Mouse (Mus musculus): Measurements from ENCODE around the gene Sytl3. TPM values are rescaled to one million over a fixed set of nuclear protein-coding genes. Genes with fewer than 3 reads are reported as not detected.

The Sytl3 gene
- polyA plus RNA-seq, 1 experiment from 2014 or later = 0.24 TPM

DNA sequence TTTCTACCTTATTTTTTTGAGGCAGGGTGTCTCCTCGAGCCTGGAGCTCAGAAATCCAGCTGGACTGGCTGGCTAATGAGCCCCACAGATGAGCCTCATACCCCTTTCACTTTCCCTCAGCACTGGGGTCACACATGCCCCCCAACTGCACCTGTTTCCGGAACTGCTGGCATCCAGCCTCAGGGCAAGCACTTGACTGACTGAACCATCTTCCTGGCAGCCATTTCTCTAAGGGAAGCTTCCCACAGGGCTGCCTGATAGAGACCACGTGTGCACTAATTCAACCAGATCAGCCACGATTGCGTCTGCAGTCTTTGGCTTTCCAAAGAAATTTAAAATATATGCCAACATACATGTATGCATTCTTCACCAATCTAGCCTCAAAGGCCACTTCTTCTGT lies 86.6 kb downstream of the Sytl3 start:
- DNase-seq (ENCODE audit: extremely low spot score, low spot score) = no peak
- no peaks in the 10 kb centered on the region for H3K27me3 ChIP-seq (ENCODE audit: poor library complexity, severe bottlenecking)
- peak overlapping the region; percentile 72 for H3K27ac ChIP-seq
- no peak overlapping the region for H3K4me3 ChIP-seq
- H3K4me1 ChIP-seq = peaks cover 85% of the 10 kb centered on the region
- 85% methylated on average over 5 of the region's 5 CpGs for WGBS
- no peaks in the 10 kb centered on the region for H3K9me3 ChIP-seq
- H3K36me3 ChIP-seq (replicated peaks) = peaks cover 95% of the 10 kb centered on the region

- Histone ChIP-seq H3K9me3 (no peaks in the 10 kb centered on the region), H3K36me3 (replicated peaks) (peaks cover 95% of the 10 kb centered on the region), H3K4me3 (no peak overlapping the region), H3K4me1 (peaks cover 83% of the 10 kb centered on the region), H3K27me3 (ENCODE audit: poor library complexity, severe bottlenecking) (no peaks in the 10 kb centered on the region), H3K27ac (peak overlapping the region; percentile 72)
- no peak for DNase-seq (ENCODE audit: extremely low spot score, low spot score)
- WGBS = 70% methylated on average over 9 of the region's 9 CpGs
Observed at GRCm38 (mm10) chr17:6745975-6746374, 87.1 kb downstream of the Sytl3 start.

DNA sequence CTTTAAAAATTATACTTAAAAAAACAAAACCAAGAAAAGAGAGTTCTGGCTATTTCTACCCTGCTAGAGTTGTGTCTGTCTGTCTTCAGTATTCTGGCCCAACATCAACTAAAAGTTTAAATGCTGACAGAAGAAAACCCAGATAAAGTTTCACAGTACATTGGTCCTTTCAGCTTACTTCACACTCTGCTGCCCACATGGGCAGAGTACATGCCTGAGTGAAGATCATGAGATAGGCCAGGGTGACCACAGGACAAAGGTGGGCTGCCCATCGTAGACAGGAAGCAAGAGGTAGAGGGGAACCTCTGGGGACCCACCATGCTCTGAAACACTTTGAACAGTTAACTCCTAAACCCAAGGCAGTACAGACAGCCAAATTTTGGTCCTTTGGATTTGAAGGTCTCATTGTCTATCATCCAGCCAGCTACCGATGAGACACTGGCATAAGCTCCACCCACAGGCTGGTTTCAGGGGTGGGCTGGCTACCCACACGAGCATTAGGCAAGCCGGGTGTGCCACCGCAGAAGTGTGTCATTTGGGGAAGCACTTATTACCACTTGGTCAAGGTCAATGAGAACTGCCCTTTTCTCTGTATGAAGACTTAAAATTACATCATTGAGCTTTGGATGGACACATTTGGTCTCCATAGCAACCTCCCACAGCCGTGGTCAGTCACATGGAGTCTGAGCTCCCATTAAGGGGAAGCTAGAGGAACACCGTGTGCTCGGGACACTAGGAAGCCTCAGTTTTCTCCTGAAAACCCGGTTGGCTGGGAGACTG lies 87.7 kb downstream of the Sytl3 start:
- Histone ChIP-seq H3K4me3 (no peak overlapping the region), H3K9me3 (no peaks in the 10 kb centered on the region), H3K4me1 (peaks cover 84% of the 10 kb centered on the region), H3K27me3 (ENCODE audit: poor library complexity, severe bottlenecking) (no peaks in the 10 kb centered on the region), H3K36me3 (replicated peaks) (peaks cover 95% of the 10 kb centered on the region), H3K27ac (peak overlapping the region; percentile 49)
- no peak for DNase-seq (ENCODE audit: extremely low spot score, low spot score)
- 88% methylated on average over 9 of the region's 9 CpGs for WGBS

- 62% methylated on average over 7 of the region's 7 CpGs for WGBS
- no peak for DNase-seq (ENCODE audit: extremely low spot score, low spot score)
- H3K27ac ChIP-seq = peak overlapping the region; percentile 49
- no peaks in the 10 kb centered on the region for H3K27me3 ChIP-seq (ENCODE audit: poor library complexity, severe bottlenecking)
- no peaks in the 10 kb centered on the region for H3K9me3 ChIP-seq
- no peak overlapping the region for H3K4me3 ChIP-seq
- peaks cover 95% of the 10 kb centered on the region for H3K36me3 ChIP-seq (replicated peaks)
- peaks cover 84% of the 10 kb centered on the region for H3K4me1 ChIP-seq
Observed at GRCm38 (mm10) chr17:6747478-6747877, 88.6 kb downstream of the Sytl3 start.

- H3K4me3 ChIP-seq = no peak overlapping the region
- 92% methylated on average over 17 of the region's 17 CpGs for WGBS
- peaks cover 72% of the 10 kb centered on the region for H3K4me1 ChIP-seq
- DNase-seq (ENCODE audit: extremely low spot score, low spot score) = no peak
- H3K9me3 ChIP-seq = no peaks in the 10 kb centered on the region
- H3K27me3 ChIP-seq (ENCODE audit: poor library complexity, severe bottlenecking) = no peaks in the 10 kb centered on the region
- H3K36me3 ChIP-seq (replicated peaks) = peaks cover 96% of the 10 kb centered on the region
- H3K27ac ChIP-seq = no peak overlapping the region
Observed at GRCm38 (mm10) chr17:6748779-6749464, 90.0 kb downstream of the Sytl3 start.

DNA sequence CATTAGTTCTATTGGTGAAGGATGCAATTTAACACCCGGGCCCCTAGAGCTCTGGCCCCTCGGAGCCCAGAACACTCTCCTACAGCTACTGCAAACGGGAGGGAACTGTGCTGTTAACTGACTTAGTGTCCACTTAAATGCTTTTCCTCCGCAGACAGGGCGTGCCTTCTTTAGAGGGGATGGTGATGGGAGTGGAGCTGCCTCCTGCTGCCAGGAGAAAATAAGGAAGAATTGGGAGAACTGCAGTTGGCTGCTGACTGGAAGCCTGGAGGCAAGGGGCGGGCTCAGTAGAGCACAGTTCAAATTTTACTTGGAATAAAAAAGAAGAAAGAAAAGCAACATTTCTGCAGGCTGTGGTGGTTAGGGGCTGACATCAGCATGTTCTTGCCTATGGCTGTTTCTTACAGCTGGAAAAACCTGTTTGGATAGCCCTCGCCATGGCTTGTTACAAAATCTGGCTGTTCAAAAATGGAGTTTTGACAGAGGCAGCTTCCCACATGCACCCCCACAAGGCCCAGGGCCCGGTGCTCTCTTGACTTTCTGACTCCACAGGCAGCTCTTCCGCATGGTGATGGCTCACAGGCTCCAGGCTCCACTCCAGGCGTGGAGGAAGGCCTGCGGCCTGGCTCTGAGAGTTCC lies 92.4 kb downstream of the Sytl3 start:
- Histone ChIP-seq H3K27me3 (ENCODE audit: poor library complexity, severe bottlenecking) (no peaks in the 10 kb centered on the region), H3K4me3 (no peak overlapping the region), H3K36me3 (replicated peaks) (peaks cover 97% of the 10 kb centered on the region), H3K4me1 (peaks cover 48% of the 10 kb centered on the region), H3K9me3 (no peaks in the 10 kb centered on the region), H3K27ac (0 out of 2 replicates have a peak overlapping the region, but pooled peaks have one; percentile 2)
- 81% methylated on average over 11 of the region's 11 CpGs for WGBS
- DNase-seq (ENCODE audit: extremely low spot score, low spot score) = no peak

- H3K36me3 ChIP-seq (replicated peaks) = peaks cover 96% of the 10 kb centered on the region
- H3K4me1 ChIP-seq = peaks cover 38% of the 10 kb centered on the region
- WGBS = 54% methylated on average over 7 of the region's 7 CpGs
- H3K4me3 ChIP-seq = no peak overlapping the region
- no peaks in the 10 kb centered on the region for H3K9me3 ChIP-seq
- no peaks in the 10 kb centered on the region for H3K27me3 ChIP-seq (ENCODE audit: poor library complexity, severe bottlenecking)
- DNase-seq (ENCODE audit: extremely low spot score, low spot score) = no peak
- 0 out of 2 replicates have a peak overlapping the region, but pooled peaks have one; percentile 5 for H3K27ac ChIP-seq
Observed at GRCm38 (mm10) chr17:6752375-6752774, 93.5 kb downstream of the Sytl3 start.

DNA sequence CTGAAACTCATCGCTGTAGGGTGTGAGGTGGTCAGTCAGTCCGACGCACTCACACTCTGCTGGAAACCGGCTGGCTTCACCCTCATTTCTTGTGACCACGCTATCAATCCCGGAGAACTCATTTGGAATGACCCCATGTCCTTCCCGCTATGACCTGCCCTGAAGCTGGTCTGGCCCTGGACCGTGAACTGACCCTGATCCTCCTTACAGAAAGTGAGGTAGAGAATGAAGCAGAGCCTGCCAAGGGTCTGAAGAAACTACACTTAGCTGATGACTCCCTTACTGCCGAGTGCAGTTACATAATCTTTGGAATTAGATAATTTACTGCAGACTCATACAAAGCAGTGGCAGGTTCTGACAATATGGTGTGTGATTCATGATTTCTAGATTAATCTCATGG lies 96.3 kb downstream of the Sytl3 start:
- Histone ChIP-seq H3K27me3 (ENCODE audit: poor library complexity, severe bottlenecking) (no peaks in the 10 kb centered on the region), H3K4me1 (peaks cover 31% of the 10 kb centered on the region), H3K27ac (no peak overlapping the region), H3K9me3 (no peaks in the 10 kb centered on the region), H3K4me3 (no peak overlapping the region), H3K36me3 (replicated peaks) (peaks cover 87% of the 10 kb centered on the region)
- no peak for DNase-seq (ENCODE audit: extremely low spot score, low spot score)
- 90% methylated on average over 9 of the region's 9 CpGs for WGBS

GRCm38 (mm10) chr17:6755873-6756272 lies 97.0 kb downstream of the Sytl3 start:
- WGBS = 93% methylated on average over 8 of the region's 8 CpGs
- Histone ChIP-seq H3K36me3 (replicated peaks) (peaks cover 80% of the 10 kb centered on the region), H3K4me3 (no peak overlapping the region), H3K4me1 (peaks cover 33% of the 10 kb centered on the region), H3K9me3 (no peaks in the 10 kb centered on the region), H3K27ac (no peak overlapping the region), H3K27me3 (ENCODE audit: poor library complexity, severe bottlenecking) (no peaks in the 10 kb centered on the region)
- DNase-seq (ENCODE audit: extremely low spot score, low spot score) = no peak

- Histone ChIP-seq H3K4me1 (peaks cover 19% of the 10 kb centered on the region), H3K27me3 (ENCODE audit: poor library complexity, severe bottlenecking) (no peaks in the 10 kb centered on the region), H3K27ac (no peak overlapping the region), H3K36me3 (replicated peaks) (peaks cover 59% of the 10 kb centered on the region), H3K4me3 (no peak overlapping the region), H3K9me3 (no peaks in the 10 kb centered on the region)
- no peak for DNase-seq (ENCODE audit: extremely low spot score, low spot score)
- 95% methylated on average over 16 of the region's 16 CpGs for WGBS
Observed at GRCm38 (mm10) chr17:6757902-6758301, 99.0 kb downstream of the Sytl3 start.

- Histone ChIP-seq H3K36me3 (replicated peaks) (peaks cover 50% of the 10 kb centered on the region), H3K27me3 (ENCODE audit: poor library complexity, severe bottlenecking) (no peaks in the 10 kb centered on the region), H3K27ac (no peak overlapping the region), H3K4me3 (no peak overlapping the region), H3K9me3 (no peaks in the 10 kb centered on the region), H3K4me1 (peaks cover 29% of the 10 kb centered on the region)
- no peak for DNase-seq (ENCODE audit: extremely low spot score, low spot score)
- 85% methylated on average over 8 of the region's 8 CpGs for WGBS
Observed at GRCm38 (mm10) chr17:6758845-6759244, 100.0 kb downstream of the Sytl3 start.

DNA sequence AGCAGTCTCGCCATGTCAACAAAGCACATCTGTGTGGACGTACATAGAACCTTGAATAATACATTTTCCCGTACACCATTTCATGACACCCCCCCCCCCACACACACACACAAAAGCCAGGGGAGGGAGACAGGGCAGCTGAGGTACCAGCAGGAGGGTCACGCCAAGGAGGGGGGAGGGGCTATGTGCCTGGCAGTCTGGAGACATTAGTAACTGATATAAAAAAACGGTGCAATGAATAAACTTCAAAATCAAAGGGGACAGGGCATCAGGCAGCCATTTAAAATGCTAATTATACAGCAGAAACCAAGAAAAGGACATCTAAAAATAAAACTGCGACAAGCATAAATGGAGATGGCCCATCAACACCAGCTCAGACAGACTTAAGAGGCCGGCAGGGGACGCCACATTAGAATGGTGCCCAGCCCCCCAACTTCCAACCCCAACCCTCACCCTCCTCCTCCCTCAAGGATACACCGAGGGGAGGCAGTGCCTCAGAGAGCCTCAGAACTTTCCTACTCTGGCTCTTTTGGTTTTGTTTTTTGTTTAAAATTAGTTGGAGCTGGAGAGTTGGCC lies 100.9 kb downstream of the Sytl3 start:
- H3K9me3 ChIP-seq = no peaks in the 10 kb centered on the region
- 51% methylated on average over 9 of the region's 9 CpGs for WGBS
- H3K4me1 ChIP-seq = peaks cover 39% of the 10 kb centered on the region
- peak overlapping the region; percentile 48; the same call in 1 of the 2 replicates for H3K27ac ChIP-seq
- peaks cover 40% of the 10 kb centered on the region for H3K36me3 ChIP-seq (replicated peaks)
- no peak for DNase-seq (ENCODE audit: extremely low spot score, low spot score)
- H3K27me3 ChIP-seq (ENCODE audit: poor library complexity, severe bottlenecking) = no peaks in the 10 kb centered on the region
- H3K4me3 ChIP-seq = no peak overlapping the region
